Mouse (Mus musculus): ENCODE measurements around the gene Tmem135. TPM values are rescaled to one million over a fixed set of nuclear protein-coding genes. Genes with fewer than 3 reads are reported as not detected.

Tmem135 gene
- polyA plus RNA-seq, 1 experiment from 2014 or later: 22.9 TPM

Small RNA genes lying within 50 kb of the gene (microRNA-seq; reads per million reads assigned to microRNA genes)
- gene Gm22171 (not detected), gene Gm24659 (not detected)

Other genes with a start within 250 kb of the Tmem135 start
- gene Fzd4, start 133 bp upstream of the Tmem135 start, polyA plus RNA-seq (2015; fragmentation: Nextera tagmentation; extraction: Ambion mirVana): 15.1 and 16.5 TPM in 2 replicates
- gene Prss23, start 123.0 kb upstream of the Tmem135 start, polyA plus RNA-seq (2015; fragmentation: Nextera tagmentation; extraction: Ambion mirVana): 46.0 and 55.8 TPM in 2 replicates
- 1.1 and 1.5 TPM in 2 replicates for gene Me3, start 228.2 kb upstream of the Tmem135 start, polyA plus RNA-seq (2015; fragmentation: Nextera tagmentation; extraction: Ambion mirVana)

All from limb, embryonic 13.5 days (tissue).